Mouse (Mus musculus) heart, postnatal 0 days (tissue): ENCODE results near the gene Vezt.

Experiments
- CTCF ChIP-seq: IDR thresholded peaks from 2 replicates; pipeline ENCODE4 v1.5.1; 2016; ENCODE audit warnings: antibody characterized with exemption, control low read depth, low read depth
- EP300 ChIP-seq: IDR thresholded peaks from 2 replicates; pipeline ENCODE4 v1.6.1; 2016; ENCODE audit warnings: antibody characterized with exemption, low read depth

- TF ChIP-seq CTCF (no peak), EP300 (no peak)
These were observed 122.1 kb downstream of the Vezt start for GRCm38 (mm10) chr10:93913525-93913924.
